Mouse (Mus musculus) urinary bladder, postnatal 25 days (tissue): ENCODE results near the gene Sec24b.

ENCODE experiments used
- DNase-seq: peaks from one replicate; pipeline ENCODE4 v3.0.0; 2022; ENCODE audit warnings: low spot score

The Sec24b gene

DNA sequence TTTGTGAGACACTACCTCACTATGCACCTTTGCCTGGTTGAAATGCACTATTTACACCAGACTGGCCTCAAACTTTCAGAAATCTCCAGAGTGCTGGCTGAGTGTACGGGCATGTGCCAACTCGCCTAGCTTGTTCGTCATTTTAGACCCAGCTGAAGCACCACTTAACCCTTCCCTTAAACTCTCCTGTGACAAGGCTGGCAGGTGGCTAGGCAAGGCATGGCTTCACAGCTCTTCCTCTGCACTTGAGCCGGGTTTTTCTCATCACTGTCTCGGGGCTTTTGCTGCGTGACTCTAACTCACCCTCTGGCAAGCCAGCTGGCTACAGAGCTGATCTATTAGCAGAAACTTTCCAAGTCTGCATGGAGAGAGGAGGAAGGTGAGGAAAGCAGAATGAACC, 6.8 kb downstream of the Sec24b start:
- peak; percentile 40 for DNase-seq

DNA sequence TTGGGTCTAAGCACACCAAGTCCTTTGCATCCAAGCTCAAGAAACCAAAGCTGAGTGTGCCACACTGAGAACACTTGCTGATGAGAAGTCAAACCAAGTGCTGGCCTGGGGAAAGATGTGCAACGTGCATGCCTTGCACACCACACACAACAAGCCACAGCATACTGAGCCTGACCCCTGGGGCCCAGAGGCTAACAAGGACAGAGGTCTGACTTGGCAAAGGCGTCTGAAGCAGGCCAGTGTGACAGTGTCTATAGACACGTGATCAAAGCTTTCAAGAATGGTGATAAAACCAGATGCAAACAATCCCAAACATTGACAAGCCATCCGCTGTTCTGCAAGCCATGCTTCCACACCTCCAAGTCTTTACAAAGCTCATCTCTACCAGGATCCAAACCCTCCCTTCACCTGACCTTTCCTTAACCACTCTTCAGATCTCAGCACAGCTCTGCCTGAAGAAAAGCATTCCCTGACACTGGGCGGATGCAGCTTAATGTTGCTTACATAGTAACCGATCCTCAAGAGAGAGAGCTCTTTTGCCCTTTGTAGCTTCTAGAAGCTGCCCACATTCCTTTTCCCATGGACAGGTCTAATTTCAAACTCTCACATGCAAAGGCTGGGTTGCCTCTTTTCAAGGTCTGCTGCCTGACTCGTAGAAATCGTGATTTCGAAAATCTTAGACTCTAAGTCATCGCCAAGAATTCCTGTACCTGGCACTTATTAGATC, 7.8 kb downstream of the Sec24b start:
- DNase-seq = no peak

DNA sequence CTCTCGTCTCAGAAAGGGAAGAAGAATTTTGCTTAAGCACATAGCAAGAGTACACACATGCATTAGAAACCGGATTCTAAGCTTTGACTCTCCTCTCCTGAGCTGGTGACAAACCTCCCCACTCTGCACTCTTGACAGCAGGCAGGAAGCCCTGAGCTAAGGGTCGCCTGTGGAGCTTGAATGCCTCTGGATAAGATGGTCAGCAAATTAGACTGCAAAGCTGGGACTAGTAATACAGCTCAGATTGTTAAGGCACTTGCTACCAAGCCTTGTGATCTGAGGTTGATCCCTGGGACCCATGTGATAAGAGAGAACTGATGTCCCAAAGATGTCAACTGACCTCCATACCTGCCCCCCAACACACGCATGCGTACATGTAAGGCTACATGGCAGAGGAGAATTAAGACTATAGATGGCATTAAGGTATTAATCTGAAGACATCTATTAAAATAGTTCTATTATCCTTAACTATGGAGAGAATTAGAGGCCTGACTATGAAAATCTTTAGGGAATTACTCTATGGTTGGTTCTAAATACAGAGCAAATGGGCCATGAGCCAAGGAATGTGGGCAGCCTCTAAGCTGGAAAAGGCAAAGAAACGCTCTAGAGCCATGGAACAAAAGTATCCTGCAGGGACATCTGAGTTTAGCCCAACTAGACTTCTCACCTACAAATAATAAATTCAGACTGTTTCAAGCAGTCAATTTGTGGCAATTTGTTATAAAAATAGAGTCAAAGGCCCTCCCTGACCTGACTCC, 8.6 kb downstream of the Sec24b start:
- no peak for DNase-seq

DNA sequence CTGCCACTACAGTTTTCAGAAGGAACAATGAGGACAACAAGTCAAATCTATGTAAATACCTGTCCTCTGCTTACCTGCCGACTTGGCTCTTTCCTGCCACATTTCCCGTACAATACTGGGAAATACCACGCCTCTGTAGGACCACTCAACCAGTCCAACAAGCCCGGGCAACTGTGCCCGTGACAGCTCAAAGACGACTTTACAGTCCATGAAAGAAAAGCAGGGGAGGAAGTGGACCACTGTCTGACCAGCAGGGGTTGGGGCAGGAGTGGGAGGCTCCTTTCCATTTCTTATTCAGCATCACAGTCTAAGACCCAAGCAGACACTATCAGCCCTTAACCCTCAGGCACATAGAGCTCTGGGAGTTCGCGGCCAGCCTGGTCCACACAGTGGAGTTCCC, 9.2 kb downstream of the Sec24b start:
- DNase-seq = no peak

DNA sequence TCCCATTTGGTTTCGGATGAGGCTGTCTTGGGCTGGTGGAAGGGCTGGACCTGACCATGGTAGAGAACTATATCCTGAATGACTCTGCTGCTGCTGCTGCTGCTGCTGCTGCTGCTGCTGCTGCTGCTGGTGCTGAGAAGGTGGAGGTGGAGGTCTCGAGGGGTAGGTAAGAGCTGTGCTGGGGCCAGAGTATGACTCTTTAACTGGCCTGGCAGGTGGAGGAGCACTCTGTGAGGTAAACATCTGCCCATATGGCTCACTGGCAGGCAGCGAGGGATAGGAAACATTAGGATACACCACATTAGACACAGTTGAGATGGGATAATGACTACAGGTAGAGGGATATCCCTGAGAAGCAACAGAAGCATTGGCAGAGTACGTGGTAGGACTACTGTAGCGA, 20.6 kb downstream of the Sec24b start:
- DNase-seq = no peak

DNA sequence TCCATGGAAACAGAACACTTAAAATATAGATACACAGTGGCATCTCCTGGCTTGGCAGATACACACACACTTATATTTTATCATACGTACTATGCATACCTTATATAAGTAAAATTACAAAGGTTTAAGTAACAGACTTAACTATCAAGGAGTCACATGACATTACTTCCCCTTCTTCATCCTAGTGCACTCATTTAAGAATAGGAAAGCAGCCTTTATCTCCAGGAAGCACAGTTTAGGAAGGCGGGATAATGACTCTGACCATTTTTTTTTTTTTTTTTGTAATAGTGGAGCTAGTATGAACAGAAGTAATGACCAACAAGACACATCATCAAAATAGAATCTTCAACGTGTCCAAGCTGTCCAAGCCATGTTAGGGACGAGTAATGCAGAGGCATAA, 21.3 kb downstream of the Sec24b start:
- no peak for DNase-seq

DNA sequence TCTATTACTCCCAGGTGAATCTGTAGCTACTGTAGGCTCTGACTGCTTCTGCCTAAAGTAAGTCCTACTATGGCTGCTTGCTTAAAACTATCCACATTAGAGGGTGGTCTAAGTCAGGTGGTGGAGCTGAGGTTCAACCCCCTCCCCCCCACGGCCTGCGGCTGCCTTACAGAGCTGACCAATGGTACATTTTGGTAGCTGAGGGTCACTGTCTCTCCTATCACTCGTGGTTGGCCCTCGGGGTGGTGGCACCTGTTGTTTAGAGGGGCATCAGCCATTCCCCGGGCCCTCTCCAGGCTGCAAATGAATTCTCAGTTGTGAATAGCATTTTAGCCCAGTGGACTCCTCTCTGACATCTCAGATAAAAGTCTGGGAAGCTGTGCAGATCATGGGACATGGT, 32.6 kb downstream of the Sec24b start:
- no peak for DNase-seq

DNA sequence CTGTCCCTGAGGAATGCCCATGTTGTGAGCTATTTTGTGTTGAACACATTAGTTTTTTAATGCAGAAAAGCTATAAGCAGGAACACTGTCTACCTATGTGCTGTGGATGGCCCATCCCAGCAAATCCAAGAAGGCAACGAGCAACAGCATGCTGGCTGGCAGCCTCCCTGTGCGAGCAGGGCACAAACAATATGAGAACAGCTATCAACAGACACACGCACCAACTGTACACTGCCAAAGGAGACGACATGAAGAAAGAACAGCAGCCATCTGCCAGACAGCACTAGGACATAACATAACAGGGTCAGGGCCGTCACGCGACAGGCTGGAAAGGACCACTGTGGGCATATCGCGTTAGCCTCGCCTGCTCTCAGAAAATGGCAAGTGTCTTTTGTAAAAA, 35.2 kb downstream of the Sec24b start:
- DNase-seq = no peak

DNA sequence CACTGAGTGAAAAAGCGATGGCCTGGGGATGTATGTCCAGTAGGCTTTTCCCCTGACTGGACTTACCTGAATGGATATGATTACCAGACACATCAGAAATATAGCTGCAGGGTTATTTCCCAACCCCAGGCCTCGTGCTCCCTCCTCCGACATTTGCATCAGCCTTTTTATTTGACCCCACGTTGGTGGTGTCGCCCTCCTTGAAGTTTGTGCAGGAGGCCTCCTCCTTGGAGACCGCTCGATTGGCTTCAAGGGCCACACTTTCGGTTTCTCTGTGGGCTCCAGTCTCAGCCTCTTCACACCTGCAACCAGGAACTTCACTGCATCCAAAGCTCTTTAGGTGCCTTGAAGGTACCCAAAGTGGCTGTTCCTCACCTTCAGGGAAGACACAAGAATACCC, 35.8 kb downstream of the Sec24b start:
- no peak for DNase-seq

DNA sequence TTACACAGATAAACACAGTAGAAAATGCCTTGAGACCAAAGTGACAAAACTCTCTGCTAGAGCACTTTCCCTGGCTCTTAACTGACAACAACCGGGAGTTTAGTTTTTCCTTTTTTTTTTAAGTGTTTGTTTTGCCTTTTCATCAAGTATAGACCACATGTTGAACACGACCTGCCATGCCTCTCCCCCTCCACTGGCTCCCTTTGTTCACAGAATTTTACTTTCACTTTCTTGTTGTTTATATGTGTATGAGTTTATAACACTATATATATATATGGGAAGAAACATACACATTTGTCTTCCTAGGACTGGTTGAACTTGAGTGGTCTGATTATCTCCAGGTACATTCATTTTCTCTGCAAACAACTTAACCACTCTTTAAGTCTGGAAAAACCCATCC, 48.4 kb downstream of the Sec24b start:
- DNase-seq = no peak

DNA sequence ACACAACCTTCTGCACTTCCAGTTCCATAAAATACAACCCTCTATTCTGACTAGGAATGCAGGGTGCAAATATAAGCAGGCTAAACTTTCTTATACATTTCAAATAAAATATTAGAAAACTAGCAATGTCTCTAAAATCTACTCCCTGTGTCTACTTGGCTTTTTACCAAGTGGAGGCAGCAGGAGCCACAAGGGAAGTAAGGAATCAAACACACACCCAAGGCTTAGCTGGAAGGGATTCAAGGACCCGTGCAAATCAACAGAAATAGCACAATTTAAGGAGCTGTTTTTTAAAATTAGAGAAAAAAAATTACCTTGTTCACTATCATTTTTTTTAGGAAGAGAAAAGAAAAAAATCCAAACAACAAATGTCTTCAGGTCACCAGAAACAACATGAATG, 50.1 kb downstream of the Sec24b start:
- DNase-seq = no peak

DNA sequence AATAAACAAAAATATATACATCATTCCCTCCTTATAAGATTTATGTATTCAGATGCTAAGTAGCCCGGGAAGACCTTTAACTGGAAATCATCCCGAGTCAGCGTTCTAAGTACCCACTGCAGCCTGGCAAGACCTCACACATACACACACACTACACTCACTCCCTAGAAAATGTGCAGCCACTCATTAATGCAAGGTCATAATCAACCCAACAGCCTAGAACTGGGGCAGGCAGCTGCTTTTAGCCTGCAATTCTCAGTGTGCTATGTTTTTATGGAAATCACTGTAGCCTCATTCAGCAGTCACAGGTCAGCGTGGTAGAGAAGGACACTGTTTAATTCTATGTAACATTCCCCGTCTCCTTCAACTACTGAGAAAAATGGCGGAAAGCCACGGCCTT, 55.2 kb downstream of the Sec24b start:
- DNase-seq = no peak

DNA sequence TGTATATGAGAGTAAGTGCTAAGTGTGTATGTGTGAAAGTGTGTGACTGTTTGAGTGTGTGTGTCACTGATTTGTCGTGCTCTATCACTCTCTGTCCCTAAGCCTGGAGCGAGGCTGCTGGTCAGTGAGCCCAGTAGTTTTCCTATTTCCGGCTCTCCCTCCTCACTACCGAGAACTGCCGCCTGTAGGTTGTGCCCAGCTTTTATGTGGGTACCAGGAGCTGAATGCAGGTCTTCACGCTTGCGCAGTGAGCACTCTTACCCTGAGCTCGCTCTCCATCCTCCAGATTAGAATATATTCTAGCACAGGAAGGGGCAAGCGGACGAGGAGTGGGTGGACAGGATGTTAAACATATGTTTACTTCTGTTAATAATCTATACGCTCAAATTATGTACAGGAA, 60.4 kb downstream of the Sec24b start:
- no peak for DNase-seq

DNA sequence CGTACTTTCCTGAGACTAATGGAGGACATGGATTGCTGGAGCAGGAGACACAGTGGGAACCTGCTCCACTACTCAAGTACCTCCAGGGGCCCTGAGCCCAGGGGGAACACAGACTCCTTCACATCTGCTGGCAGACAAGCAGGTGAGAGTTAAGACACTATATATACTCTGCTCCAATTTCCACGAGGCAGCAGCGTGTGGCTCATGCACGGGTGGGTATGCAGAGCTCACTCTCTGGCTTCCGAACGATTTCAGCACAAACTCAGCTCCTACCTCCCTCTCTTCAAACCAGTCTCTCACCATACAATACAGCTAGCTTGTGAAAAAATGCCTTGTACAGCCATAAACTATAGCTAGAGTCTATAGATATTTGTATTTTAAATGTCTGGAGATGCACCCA, 62.8 kb downstream of the Sec24b start:
- DNase-seq = no peak

DNA sequence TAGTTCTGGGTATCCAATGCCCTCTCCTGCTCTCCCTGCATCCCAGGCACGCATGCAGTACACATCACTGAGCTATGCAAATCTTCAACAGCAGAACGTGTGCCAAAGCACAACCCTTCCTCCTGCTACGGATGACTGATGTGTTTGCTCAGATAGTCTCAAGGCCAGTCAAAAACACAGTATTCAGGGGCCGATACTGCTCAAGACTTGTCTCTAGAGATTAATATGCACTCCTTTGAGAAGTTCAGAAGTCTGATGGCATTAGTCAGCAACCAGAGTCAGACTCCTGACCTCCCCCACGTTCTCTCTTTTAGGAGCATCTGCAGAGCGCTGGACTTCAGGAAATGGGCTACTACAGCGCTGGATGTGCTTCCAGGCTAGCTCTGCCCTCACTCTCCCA, 63.4 kb downstream of the Sec24b start:
- no peak for DNase-seq

DNA sequence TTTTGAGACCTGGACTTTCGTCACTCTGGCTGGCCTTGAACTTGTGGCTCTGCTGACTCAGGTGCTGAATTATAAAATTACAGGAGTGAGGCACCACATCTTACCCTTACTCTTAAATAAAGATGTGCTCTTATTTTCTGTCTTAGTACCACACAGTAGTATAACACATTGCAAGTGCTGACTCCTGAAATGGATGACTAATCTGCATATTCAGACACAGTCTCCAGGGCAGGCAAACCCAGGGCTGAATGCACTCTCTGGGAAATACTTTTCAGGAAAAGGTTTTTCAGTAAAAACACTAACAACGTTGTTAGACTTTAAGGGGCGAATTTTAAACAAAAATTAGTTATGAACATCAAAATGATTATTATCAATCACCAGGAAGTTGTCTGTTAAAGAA, 64.0 kb downstream of the Sec24b start:
- no peak for DNase-seq

DNA sequence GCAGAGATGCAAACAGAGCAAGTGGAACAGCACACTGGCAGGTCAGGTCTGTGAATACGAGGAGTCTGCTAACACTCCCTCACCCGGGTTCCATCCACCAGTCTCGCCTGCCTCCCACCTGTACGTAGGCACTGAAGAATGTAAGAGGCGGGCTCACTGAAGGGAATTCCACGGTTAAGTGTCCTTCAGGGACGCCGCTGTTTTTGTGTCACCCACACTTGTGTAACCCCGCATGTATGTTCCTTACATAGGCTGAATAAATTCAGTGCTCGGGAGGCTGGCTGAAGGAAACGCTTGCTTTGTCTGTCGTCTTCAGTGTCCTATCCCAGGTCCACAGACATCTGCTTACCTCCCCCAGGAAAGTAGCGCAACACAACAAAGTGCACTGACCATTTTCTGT, 74.1 kb downstream of the Sec24b start:
- DNase-seq = no peak

DNA sequence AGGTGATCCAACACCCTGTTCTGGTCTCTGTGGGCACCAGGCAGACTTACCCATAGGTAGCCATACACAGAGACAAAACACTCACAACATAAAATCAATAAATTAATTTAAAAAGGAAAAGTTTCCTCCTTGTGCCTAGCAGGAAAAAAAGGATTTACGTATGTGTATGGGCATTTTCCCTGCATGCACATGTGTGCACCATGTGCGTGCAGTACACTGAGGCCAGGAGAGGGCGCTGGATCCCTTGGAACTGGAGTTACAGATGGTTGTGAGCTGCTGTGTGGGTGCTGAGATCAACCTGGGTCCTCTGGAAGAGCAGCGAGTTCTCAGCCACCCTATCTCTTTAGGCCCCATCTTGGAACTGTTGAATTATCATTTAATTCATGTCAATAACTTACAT, 76.0 kb downstream of the Sec24b start:
- DNase-seq = no peak

DNA sequence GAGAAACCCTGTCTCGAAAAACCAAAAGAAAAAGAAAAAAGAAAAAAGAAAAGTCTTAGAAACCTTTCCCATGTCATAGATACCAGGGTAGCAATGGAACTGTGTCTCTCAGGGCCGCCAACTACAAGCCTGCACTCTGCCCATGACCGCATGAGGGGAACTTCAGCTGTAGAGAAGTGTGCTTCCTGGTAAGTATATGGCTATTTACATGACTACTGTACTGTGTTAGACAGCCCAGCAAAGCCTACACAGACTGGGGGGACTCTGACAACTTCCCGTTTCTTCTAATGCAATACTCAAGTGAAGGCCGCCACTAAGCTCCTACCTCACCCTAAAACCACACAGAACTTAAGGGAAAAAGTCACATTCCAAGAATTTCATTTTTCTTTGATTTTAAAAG, 76.6 kb downstream of the Sec24b start:
- DNase-seq = no peak

DNA sequence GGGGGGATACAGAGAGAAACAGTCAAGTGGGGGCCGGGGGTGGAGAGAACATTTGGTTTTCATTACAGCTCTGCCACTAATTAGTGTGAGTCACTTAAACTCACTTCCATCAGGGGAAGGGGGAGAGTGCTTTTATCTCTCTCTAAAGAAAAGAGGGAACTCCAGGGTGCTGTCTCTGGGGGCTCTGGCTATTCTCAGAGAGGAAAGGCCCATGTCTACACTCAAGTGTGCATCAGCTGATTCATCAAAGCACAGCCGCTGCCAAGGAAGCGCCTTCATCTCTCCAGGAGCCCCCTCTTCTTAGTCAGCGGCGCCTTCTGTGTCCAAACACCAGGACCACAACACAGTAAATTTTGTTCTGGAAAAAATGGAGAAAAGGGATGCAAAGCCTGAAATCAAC, 79.1 kb downstream of the Sec24b start:
- no peak for DNase-seq

DNA sequence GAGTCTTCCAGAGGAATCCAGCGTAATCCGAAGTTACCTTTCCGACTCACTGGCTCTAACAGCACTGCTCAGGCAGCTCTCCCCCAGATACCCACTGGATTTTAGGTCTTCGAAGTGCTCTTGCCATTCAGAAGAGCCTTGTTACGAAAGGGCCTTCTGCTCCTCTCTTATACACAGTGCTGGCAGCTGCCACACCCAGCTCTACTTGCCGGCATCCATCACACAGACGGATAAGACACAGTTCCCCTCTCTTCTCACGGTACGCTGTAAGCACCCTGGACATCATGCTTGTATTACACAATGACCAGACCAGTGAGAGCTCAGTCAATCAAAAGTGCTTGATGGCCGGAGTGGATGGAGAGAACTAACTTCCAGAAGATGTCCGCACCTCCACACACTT, 79.6 kb downstream of the Sec24b start:
- DNase-seq = no peak

DNA sequence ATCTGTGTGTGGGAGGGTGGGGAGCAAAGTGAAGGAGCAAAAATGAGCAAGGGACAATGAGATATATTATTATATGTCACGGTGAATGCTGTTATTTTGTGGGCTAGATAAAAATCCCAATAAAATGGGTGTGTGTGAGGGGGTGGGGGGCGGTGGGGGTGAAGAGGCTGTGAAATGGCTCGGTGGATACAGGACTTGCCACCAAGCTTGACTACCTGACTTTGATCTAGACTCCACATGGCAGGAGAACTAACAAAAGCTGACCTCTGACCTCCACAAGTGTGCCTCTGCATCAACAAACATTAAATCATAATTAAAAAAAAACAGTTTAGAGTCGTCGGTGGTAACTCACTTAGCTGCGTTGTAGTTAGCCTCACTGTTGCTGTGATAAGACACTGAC, 81.8 kb downstream of the Sec24b start:
- DNase-seq = no peak

DNA sequence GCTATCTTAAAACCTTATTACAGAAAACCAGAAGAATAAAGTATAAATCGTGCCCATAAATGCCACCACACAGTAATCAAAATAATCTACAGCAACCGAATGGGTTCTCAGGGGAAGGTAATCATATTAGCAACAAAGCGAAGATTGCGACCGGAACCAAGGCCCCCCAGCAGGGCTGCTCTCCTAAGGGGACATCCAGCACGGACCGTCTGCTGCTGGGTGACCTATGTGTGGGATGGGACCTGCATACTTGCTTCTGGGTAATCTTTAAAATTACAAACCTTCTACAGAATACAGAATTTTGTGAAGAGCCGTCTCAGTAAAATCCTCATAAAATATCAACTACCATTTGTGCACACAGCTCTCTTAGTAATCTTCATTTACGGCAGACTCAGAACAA, 82.6 kb downstream of the Sec24b start:
- DNase-seq = no peak

DNA sequence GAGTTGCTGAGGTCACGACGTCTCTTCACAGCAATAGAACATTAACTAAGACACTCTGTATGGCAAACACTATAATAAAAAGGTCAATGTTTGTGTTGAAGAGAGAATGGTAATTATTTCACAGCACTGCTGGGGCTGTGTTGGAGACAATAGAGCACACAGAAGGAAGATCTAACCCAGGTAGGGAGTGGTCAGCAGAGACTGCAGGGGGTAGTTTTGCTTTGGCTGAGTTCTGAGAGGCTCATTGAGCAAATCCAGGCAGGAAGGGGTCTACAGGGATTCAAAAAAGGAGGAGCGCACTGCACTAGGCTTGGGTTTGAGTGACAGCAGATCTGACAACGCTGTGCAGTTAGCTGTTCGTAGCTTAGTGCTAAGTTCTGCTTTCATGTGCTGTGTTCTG, 85.0 kb downstream of the Sec24b start:
- DNase-seq = no peak
